Mouse (Mus musculus) liver, adult 2 months (tissue): ENCODE data around the gene Ldah.

Source experiments
- CTCF ChIP-seq: fragments of 200-500 bp; IDR thresholded peaks from 2 replicates; pipeline ENCODE4 v1.5.1; 2011; ENCODE audit warnings: low read depth, low read length, control low read depth
- POLR2A ChIP-seq: fragments of 200-500 bp; IDR thresholded peaks from 2 replicates; pipeline ENCODE4 v1.6.1; 2011; ENCODE audit warnings: low read length, control low read depth; ENCODE audit not compliant: insufficient read depth; ENCODE audit errors: extremely low read depth

- TF ChIP-seq POLR2A (no peak), CTCF (no peak)
Observed at GRCm38 (mm10) chr12:8306910-8307309, 99.0 kb downstream of the Ldah start.
